Mouse (Mus musculus) bone marrow, adult 2 months (tissue): ENCODE measurements around the gene Fer. TPM values are rescaled to one million over a fixed set of nuclear protein-coding genes. Genes with fewer than 3 reads are reported as not detected.

Source experiments
- H3K27ac ChIP-seq: fragments of 200-500 bp; 2 replicates; pipeline ENCODE4 v1.5.1; 2012; ENCODE audit warnings: low read depth, mild to moderate bottlenecking, control low read depth, inconsistent platforms, low read length; ENCODE audit not compliant: control insufficient read depth, poor library complexity, insufficient read depth
- H3K4me1 ChIP-seq: fragments of 200-500 bp; 2 replicates; pipeline ENCODE4 v1.6.1; 2011; ENCODE audit warnings: low read length; ENCODE audit not compliant: control insufficient read depth, insufficient read depth
- H3K4me3 ChIP-seq: fragments of 200-500 bp; replicated peaks from 2 replicates; pipeline ENCODE3; 2011; ENCODE audit warnings: mild to moderate bottlenecking, low read depth, low read length, control low read depth; ENCODE audit not compliant: control insufficient read depth
- CTCF ChIP-seq: fragments of 200-500 bp; IDR thresholded peaks from 2 replicates; pipeline ENCODE4 v1.5.1; 2011; ENCODE audit warnings: low read length, control low read depth; ENCODE audit not compliant: control insufficient read depth, insufficient read depth
- POLR2A ChIP-seq: fragments of 200-500 bp; IDR thresholded peaks from 2 replicates; pipeline ENCODE4 v1.6.1; 2011; ENCODE audit warnings: low read depth, mild to moderate bottlenecking, control low read depth, low read length, borderline replicate concordance; ENCODE audit not compliant: control insufficient read depth
- WGBS: fragments of 180-500 bp; shearing (Covaris S2); methylation state at CpG from one replicate; pipeline ENCODE4 v1.1.7; 2018; 5-methylcytosine and 5-hydroxymethylcytosine counted together
- polyA plus RNA-seq: library from polyadenylated mRNA; stranded (reverse); fragments of >200 nt; gene quantifications from 2 replicates; pipeline ENCODE4 v1.2.4, GENCODE M21; 2011; ENCODE audit warnings: low replicate concordance; ENCODE audit not compliant: missing spikeins, insufficient read depth, insufficient read length

Gene Fer
- polyA plus RNA-seq = 4.9 and 5.4 TPM in 2 replicates

DNA sequence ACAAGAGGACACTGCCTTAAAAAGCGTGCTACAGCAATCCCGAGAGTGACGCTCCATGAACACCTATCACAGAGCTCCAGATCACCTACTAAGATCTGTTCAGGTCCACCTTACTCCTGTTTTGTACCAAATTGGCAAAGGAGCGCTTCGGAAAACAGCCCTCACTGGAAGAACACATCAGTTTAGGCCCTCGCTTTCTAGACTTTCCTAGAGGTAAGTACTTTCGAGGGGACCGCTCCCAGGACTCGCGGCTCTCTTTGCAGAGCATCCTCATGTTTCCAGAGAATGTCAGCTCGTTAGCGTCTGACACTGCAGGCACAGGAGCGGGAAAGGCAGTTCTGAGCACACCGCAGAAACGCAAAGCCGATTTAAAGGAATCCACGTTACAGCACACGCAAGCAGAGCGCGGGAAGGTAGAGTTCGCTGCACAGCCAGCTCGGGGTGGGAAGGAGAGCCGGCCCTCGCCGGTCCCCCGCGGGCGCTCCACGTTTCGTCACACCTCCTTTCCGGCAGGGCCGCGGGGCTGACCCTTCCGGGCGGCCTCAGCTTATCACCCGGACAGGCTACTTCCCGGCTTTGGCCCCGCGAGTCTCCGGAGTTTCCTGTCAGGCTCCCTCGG, at the start of gene Fer:
Gene Fer, plus strand, starts transcription at position 51 of the 619 bp plus-strand sequence.
- no peaks in the 10 kb centered on the region for H3K4me1 ChIP-seq
- no peak for TF ChIP-seq POLR2A
- TF ChIP-seq CTCF = no peak
- 3% methylated on average over 41 of the region's 41 CpGs for WGBS
- peak within 1 kb of the TSS; percentile 46 for H3K4me3 ChIP-seq
- peak within 1 kb of the TSS; percentile 57; the same call in 1 of the 2 replicates for H3K27ac ChIP-seq

GRCm38 (mm10) chr17:63813552-63813951, 49.3 kb upstream of the Fer start:
- 81% methylated on average over 6 of the region's 6 CpGs for whole genome bisulfite sequencing
- Histone ChIP-seq H3K4me1 (no peaks in the 10 kb centered on the region), H3K4me3 (no peak overlapping the region), H3K27ac (no peak overlapping the region)
- TF ChIP-seq CTCF (no peak), POLR2A (no peak)

DNA sequence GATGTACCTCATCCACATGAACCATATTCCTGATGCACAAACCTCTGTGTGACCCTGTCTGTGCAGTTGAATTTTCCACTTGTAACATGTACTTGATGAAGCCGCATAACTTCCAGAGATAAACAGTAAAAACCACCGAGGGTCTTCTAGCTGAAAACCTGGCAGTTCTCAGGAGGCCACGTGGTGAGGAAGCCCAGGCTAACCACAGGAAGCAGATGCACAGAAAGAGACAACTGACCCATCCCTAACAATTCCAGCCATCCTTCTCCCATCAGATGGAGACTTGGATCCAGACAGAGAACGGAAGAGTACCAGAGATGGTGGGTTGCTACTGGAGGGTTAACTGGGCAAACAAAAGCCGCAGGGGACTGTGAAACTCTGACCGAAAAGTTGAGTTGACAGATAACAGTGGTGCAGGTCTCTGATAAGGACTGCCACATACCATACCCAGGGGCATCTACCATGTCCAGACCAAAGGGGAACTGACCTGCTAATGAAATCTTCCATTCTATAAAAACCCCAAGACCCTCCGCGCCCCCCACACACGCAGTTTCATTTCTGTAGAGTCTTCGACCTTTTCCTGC, 44.3 kb upstream of the Fer start:
- no peak for TF ChIP-seq POLR2A
- TF ChIP-seq CTCF = no peak
- no peak overlapping the region for H3K27ac ChIP-seq
- 21% methylated on average over 10 of the region's 10 CpGs for WGBS
- H3K4me1 ChIP-seq = no peaks in the 10 kb centered on the region
- no peak overlapping the region for H3K4me3 ChIP-seq

DNA sequence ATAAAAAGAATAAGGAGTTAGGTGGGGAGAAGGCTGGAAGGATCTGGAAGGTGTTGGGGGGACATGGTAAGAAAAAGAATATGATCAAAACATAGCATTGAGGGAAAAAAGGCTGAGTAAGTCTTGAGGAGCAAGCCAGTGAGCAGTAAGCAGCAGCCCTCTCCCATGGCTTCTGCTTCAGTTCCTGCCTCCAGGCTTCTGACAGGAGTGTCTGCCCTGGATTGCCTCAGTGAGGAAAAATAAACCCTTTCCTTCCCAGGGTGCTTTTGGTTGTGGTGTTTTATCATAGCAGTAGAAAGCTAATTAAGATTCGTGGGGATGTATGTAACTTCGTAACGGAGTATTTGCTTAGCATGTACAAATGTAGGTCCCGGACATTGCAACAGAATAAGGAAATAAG, 38.7 kb upstream of the Fer start:
- no peaks in the 10 kb centered on the region for H3K4me1 ChIP-seq
- no peak for TF ChIP-seq POLR2A
- no peak for TF ChIP-seq CTCF
- no peak overlapping the region for H3K27ac ChIP-seq
- H3K4me3 ChIP-seq = no peak overlapping the region
- 75% methylated on average over 4 of the region's 4 CpGs for WGBS

DNA sequence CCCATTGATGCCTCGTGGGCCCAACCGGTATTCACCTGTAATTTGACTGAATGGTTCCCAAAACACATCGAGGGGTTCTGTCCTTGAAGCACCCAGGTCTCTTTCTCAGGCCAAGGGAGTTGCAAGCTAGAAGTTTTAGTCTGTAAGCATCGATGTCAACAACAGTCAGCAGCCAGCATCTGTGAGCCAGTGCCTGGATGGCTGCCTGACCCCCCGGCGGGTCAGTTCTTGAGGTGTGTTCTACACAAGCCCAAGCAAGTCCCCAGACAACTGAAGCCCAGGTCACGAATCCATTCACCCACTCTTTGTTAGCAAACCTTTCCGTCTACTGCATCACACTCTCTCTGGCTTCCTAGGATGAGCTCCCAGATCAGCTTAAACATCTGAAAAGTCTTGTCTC, 36.7 kb upstream of the Fer start:
- 80% methylated on average over 8 of the region's 8 CpGs for WGBS

GRCm38 (mm10) chr17:63826767-63827166, 36.1 kb upstream of the Fer start:
- no peak for TF ChIP-seq CTCF
- no peak for TF ChIP-seq POLR2A
- 15% methylated on average over 7 of the region's 7 CpGs for WGBS
- no peaks in the 10 kb centered on the region for H3K4me1 ChIP-seq
- H3K27ac ChIP-seq = no peak overlapping the region
- H3K4me3 ChIP-seq = no peak overlapping the region

More for the DNA sequence above, 36.7 kb upstream of the Fer start:
- Histone ChIP-seq H3K4me1 (no peaks in the 10 kb centered on the region), H3K27ac (no peak overlapping the region), H3K4me3 (no peak overlapping the region)
- TF ChIP-seq POLR2A (no peak), CTCF (no peak)

DNA sequence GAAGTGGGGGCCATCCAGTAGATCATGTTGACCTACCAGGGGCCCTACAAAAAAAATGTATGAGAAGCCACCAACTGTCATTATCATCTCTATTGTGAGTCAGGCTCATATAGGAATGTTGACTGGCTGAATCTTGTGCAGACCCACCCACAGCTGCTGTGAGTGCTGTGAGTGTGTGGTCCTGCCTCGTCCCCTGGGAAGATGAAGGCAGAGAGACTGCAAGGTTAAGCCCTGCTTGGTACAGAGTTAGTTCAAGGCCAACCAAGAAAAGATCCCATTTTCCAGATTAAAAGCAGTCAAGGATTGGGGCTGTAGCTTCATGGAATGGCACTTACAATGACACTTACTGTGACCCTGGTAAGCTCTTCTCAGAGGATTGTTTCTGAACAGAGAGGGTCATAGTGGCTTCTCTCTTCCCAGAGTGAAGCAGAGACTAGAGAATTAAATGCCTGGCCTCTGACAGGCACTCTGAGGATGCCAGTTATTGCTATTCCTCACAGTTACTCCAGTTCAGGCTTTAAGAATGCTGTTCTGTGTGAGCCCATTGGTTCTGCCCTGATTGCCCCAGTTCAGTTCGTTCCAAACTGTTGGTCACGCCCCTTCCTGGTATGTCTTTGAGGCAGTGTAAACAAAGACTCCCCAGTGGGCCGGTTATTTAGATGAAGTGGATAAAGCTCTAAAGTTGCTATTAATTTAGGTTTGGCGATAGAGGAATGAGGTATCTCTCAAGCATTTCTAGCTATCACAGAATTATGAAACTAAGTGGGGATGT, 34.1 kb upstream of the Fer start:
- no peak overlapping the region for H3K27ac ChIP-seq
- no peak for TF ChIP-seq POLR2A
- no peak for TF ChIP-seq CTCF
- no peak overlapping the region for H3K4me3 ChIP-seq
- no peaks in the 10 kb centered on the region for H3K4me1 ChIP-seq
- 77% methylated on average over 5 of the region's 5 CpGs for WGBS

DNA sequence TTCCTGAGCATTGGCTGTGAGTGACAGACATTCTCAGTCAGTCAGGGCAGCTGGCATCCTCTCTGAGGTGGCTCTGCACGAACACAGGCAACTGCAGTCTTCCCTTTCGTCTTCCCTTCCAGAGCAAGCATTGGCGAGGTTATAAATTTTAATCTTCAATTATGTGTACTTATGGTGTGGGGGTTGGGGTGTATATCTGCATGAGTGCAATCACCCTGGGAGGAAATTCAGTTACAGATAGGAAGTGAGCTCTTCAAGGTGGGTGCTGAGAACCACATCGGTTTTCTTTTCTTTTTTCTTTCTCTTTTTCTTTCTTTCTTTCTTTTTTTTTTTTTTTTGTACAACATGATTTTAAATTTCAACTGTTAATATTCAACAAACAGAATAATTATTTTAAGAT, 31.3 kb upstream of the Fer start:
- 31% methylated on average over 4 of the region's 4 CpGs for WGBS
- Histone ChIP-seq H3K4me3 (no peak overlapping the region), H3K27ac (no peak overlapping the region), H3K4me1 (no peaks in the 10 kb centered on the region)
- TF ChIP-seq POLR2A (no peak), CTCF (no peak)
